Mouse (Mus musculus) right cerebral cortex, postnatal 36 days (tissue): ENCODE measurements around the gene Ces1b.
A peak's percentile ranks its signal among the peaks of the same experiment; 100 is the strongest.

Source experiments
- DNase-seq, 2 experiments: peaks; one replicate each; pipeline ENCODE4 v3.0.0; 2022; ENCODE audit warnings: low spot score in 2 of 2, mixed read lengths in 1 of 2

The Ces1b gene

DNA sequence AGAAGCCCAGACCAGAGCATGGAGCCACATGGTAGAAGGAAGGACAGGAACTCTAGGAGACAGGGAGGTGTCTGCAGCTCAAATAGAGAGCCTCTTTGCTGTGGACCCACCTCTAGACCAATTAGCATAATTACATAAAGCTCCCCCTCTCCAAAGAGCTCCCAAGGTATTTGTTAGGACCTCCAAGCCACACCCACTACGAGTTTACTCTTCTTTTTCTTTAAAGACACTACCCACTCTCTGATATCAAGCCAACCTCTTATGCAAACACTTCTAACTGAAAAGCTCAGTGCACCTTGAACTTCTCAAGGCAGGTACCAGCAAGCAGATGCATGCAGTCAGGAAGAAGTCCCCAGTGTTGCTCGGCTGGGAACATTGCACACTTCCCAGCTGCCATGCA, at the start of gene Ces1b:
TSS of gene Ces1b (minus strand) at position 131 of the 400 bp plus-strand sequence.
- no peak for DNase-seq

GRCm38 (mm10) chr8:93126476-93126875, 46.7 kb upstream of the Ces1b start:
- no peak for DNase-seq

DNA sequence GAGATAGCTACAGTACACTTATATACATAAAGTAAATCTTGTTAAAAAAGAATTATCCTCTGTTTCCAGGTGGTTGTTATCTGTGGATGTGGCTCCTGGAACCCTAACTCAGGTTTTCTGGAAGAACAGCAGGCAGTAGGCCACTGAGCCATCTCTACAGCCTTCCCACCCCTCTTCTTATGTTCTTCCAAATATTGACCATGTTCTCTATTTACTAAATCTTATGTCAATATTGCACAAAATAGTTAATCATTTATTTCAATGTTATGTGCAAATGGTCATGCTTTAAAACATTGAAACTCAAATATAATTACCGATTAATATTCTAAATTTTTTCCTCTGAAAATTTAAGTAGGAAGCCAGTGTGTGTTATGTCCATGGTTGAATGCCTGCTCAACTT, 42.2 kb upstream of the Ces1b start:
- DNase-seq = no peak

GRCm38 (mm10) chr8:93095376-93095775, 15.6 kb upstream of the Ces1b start:
- DNase-seq = peak; percentile 7 to 19

GRCm38 (mm10) chr8:93091324-93091723, 11.5 kb upstream of the Ces1b start:
- no peak for DNase-seq

- DNase-seq = no peak
Observed at GRCm38 (mm10) chr8:93088686-93089122, 8.9 kb upstream of the Ces1b start.

DNA sequence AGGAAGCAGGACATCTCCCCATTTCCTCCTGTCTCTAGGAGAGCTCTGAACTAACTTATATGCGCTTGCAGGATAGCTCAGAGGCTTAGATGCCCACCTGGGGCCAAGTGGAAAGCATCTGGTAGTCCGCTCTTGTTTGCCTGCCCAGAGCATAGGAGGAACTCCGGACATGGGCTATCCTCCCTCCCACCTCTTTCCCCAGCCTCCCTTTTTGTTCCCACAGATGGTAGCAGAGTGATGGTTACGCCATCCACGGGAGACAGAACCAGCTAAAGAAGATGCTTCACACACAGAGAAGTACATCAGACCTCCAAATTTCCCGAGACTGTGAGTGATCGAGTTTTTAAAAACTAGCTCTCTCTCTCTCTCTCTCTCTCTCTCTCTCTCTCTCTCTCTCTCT, 8.4 kb upstream of the Ces1b start:
- no peak for DNase-seq

DNA sequence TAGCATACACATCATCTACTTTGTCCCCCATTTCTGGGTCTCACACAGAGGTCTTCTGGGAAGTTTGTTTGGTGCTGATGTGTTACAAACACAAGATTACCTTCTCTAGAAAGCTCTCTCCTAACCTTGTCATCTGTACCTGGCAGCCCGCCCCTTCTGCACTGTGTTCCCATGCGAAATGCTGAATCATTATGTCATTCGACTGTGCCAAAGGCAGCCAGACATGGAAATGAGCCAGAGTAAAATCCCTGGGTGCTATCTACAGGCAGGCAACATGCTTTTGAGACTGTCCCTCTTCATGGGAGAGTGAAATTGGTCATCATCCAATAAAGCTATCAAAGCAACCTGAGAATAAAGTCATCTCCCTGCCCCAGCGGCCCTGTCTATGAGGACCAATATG, 4.6 kb downstream of the Ces1b start:
- no peak for DNase-seq

DNA sequence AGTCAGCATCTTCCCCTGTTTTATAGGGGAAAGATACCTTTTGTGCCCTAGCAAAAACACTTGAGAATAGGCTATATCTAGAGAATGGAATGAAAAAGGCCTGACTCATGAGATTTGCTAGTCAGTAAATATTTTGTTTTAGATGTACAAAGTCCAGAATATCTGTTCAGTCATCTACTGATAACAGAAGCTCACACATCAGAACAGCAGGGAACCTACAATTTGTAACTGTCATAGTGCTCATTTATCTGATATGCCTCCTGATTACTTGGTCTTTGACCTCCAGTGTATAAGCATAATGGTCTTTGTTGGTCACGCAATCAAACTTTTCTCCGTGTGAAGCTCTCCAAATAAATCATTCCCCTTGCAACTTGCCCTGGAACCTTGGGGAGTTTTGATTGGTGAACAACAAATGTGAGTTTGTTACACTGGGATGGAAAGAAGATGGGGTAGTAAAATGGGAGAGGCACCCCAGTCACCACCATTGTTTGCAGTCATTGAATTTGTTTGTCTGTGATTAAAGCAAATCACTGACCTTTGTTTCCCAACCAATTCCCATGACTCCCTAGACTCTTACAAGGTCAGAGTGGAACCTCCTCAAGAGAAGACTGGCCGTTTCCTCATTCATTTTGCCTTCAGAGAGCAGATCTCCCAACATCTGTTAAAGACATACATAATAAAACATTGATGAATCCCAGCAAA, 16.2 kb downstream of the Ces1b start:
- no peak for DNase-seq

DNA sequence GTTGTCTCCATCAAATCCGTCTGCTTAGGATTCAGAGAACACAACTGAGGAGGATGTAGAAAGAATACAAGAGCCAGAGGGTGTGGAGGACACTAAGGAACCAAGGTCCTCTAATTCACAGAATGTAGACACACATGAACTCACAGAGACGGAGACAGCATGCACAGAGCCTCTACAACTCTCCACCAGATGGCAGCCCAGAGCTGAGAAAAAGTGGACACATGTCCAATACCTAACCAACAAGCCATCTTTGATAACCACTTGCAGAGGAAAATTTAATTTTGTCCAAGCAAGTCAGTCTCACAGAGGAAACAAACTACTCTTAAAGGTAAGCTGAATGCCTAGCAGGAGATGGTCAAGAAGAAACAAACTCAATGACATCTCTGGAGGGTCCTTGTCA, 20.6 kb downstream of the Ces1b start:
- peak; percentile 8 to 18 for DNase-seq

DNA sequence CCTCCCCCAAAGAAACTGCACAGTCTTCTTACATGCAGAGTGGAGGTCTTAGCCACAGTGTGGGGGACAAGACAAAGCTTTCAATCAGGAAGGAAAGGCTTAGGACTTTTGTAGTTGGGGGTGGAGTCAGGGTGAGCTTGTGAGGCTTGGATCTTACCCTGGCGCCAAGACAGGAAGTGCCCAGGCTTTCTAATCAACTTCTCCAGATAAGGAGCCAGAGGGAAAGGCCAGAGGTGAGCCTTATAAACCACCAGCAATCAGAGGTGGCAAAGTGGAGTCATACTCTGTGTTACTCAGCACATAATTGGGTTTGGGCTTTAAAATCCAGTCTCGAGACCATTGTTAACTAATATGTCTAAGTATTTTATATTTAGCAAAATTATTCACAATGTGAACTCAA, 24.6 kb downstream of the Ces1b start:
- no peak for DNase-seq

DNA sequence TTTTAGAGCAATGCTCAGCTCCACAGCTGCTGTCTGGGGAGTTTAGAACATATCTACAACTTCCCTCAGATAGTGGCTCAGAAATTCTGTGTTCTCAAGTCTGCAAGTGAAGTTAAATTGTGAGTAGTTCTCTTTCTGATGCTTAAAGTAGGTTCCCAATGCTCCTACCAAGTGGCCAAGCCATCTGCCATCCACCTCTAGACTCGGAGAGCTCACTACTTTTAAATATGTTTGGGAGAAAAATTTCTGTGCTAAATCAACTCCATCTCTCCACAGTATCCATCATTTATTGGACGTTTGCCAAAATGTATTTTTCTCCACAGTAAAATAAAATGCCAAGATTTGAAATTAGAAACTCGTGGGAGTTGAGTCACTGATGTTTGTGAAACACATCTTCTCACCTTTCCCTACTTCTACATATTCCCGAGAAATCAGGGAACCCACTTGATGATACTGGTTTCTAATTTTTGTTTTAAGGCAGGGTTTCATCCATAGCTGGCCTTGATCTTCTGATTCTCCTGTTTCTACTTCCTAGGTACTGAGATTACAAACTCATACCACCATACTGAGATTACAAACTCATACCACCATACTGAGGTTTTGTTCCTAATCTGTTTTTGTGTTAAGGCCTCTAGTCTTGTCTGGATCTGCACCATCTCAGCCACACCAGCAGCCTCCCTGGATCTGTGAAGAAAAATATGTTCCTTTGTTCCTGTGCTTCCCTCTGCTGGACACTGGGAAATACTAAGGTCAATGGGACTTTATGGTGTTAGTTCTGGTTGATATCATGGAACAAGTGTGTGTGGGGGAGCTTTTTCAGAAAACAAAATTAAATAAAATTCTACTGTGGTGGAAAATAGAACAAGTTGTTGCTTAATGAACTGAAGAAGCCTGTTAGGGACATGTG, 31.1 kb downstream of the Ces1b start:
- peak in 1 of 2 experiments; percentile 23 for DNase-seq

DNA sequence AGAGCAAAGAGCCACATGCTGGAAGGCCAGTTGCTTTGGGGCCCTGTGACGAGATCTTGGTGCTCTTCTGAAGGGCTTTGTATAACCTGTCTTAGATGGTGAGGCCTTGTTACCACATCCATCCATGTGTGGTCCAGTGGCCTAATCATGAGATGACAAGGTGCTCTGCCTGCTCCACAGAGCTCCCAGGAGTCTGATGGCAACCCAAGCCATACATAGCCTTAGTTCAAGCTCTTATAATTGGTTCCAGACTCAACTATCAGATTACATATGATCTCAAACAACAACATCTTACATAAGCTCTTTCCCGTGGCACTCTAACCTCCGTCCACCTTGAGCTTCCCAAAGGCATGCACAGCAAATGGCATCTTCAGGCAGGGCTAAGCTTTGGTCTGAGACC, 31.7 kb downstream of the Ces1b start, which contains the start of gene Ces1a:
TSS of gene Ces1a (minus strand) at position 101 of the 400 bp plus-strand sequence.
- DNase-seq = no peak

- DNase-seq = no peak
Observed at GRCm38 (mm10) chr8:93043083-93043482, 36.7 kb downstream of the Ces1b start.

DNA sequence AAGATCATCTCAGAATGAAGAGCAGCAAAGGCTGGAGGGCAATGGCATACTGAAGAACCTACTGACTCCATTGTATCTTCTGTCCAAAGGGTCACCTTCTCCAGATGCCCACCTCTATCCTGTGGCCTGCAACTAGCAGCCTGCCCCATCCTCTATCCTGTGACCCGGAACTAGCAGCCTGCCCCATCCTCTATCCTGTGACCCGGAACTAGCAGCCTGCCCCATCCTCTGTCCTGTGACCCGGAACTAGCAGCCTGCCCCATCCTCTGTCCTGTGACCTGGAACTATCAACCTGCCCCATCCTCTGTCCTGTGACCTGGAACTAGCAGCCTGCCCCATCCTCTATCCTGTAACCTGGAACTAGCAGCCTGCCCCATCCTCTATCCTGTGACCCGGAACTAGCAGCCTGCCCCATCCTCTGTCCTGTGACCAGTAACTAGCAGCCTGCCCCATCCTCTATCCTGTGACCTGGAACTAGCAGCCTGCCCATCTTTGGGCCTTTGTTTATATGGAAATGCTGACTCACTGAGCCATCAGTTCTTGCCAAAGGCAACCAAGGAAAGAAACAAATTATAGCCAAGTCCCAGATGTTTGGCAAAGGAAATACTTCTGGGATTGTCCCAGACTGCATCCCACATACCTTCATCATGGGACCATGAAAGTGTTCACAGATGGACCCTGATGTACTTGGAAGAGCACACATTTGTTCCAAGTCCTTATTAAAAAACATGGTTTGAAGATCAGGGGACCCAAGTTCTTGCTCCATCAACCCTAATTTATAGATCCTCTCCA, 38.8 kb downstream of the Ces1b start:
- no peak for DNase-seq

DNA sequence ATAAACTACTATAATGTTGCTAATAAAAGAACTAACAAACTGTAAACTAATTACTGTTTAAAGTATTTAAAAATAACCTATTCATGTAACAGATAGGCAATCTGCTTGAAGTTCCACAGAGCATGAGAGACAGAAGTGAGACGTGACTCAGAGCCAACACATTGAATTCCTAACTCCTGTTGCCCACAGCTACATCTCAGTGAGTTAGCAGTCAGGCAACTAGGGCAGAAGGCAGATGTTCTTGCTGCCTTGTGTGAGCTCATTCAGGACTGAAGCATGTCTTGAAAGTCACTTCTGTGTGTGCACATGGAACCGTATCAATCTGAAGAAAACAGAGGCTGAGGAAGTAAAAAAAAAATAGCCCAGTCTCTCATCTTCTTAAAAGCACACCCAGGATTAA, 39.6 kb downstream of the Ces1b start:
- DNase-seq = peak; percentile 9 to 25

GRCm38 (mm10) chr8:93038831-93039230, 41.0 kb downstream of the Ces1b start:
- no peak for DNase-seq

- DNase-seq = no peak
Observed at GRCm38 (mm10) chr8:93030664-93031063, 49.2 kb downstream of the Ces1b start.

DNA sequence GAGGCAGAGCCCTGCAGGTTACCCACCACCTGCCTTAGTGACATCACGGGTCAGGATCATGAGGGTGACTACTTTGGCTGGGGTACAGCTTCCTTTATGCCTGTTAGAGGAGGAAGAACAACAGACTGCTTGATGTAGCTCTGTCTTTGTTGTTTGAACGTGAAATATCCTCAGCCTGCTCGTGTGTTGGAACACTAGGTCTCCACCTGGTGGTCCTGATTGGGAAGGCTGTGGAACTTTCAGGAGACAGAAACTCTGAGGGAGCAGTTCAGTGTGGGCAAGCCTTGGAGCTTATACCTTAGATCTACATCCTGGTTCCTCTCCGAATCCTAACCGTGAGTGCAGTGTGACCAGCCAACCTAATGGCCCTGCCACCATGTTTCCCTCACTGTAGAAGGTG, 58.1 kb downstream of the Ces1b start:
- no peak for DNase-seq

DNA sequence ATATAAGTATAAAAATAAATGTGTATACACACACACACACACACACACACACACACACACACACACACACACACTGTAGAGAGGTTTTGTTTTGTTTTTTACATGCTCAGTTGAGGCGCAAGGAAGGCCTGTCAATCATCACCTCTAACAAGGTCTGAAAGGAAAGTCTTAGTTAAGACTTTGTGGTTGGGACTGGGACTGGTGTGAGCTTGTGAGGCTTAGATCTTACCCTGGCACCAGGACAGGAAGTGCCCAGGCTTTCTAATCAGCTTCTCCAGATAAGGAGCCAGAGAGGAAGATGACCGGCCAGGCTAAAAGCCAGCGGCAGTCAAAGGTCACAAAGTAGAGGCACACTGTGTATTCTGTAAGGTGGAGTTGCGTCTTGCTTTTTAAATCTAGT, 65.5 kb downstream of the Ces1b start:
- DNase-seq = no peak

DNA sequence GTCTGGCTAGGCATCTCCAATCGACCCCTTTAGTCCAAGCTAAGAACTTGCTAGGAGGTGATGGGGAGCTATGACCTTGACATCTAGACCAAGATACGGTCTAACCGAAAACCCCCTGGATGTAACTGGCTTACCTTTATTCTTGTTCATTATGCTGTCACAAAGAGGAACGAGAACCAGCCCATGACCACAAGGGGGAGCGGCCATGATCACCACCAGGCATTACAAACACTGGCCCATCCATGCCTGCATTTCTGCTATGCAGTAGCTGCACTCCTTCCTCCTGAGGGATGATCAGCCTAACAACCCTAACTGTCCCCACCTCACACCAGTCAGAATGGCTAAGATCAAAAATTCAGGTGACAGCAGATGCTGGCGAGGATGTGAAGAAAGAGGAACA, 67.6 kb downstream of the Ces1b start:
- no peak for DNase-seq

- peak; percentile 62 to 63 for DNase-seq
Observed at GRCm38 (mm10) chr8:93011439-93011838, 68.4 kb downstream of the Ces1b start.
